8 mouse cellular contexts compared by ENCODE assay signal in the genomic region with DNA sequence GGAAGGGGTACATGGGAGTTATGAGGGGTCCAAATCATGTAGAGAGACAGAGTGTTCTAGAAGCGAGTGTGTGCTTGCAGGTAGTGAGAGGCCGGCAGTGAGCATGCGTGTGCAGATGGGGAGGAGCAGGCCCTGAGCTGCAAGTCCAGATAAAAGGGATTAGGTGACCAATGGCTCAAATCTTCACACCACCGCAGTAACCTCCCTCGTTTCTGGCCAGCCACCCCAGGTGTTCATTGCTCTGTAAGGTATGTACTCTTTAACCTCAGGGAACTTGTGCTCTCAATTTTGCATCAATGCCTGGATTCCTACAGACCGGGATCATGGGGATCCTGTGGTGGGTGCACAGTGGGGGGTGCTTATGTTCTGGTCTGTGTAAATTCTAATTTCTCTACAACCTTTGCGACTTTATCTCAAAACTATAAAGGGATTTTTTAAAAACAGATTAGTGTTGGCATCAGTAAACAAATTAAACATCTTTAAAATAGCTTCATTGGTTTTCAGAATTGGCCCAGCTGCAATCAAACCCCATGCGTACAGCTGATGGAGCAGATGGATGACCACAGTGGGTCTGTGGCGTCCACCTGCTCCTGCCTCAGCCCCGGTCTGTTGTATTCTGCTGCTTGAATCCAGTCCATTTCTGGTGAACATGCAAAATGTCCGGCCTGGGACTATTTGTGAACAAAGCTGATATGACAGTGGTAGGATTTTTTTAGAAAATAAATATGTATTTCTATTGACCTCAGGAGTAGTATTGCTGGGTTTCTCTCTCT. TPM values are rescaled to one million over a fixed set of nuclear protein-coding genes. Genes with fewer than 3 reads are reported as not detected.
DNase-seq lines count a peak whose midpoint lies in the region; ATAC-seq and TF ChIP-seq lines count a peak whose summit lies in the region.

A gene (plus strand): TSS at position 163 of the 773 bp plus-strand sequence.

- DNase-seq in lung, postnatal 0 days (ENCODE audit: low spot score) = no peak
- DNase-seq in lung, postnatal 10 days = no peak
- DNase-seq in hindbrain, embryonic 10.5 days (ENCODE audit: low spot score) = no peak
- no peak for DNase-seq in liver, embryonic 11.5 days (ENCODE audit: low spot score)
- no peak for DNase-seq in thymus, postnatal 25 days

- TF ChIP-seq EP300 in lung, postnatal 0 days (IDR thresholded peaks at IDR 0.05) = no peak

- no peaks in the 10 kb centered on the region for H3K4me1 ChIP-seq in lung, postnatal 0 days (ENCODE audit: insufficient read depth, low read depth, low read length)
- H3K4me1 ChIP-seq in embryonic facial prominence, embryonic 12.5 days = no peaks in the 10 kb centered on the region
- H3K4me1 ChIP-seq in hindbrain, embryonic 10.5 days (replicated peaks) = peaks cover 8% of the 10 kb centered on the region; the same call in 1 of the 2 replicates
- no peaks in the 10 kb centered on the region for H3K4me1 ChIP-seq in limb, embryonic 15.5 days
- H3K4me1 ChIP-seq in liver, embryonic 11.5 days (replicated peaks; ENCODE audit: control insufficient read depth, insufficient read depth, low read length) = no peaks in the 10 kb centered on the region

- no peak for ATAC-seq in lung, postnatal 0 days
- no peak for ATAC-seq in embryonic facial prominence, embryonic 12.5 days (ENCODE audit: insufficient number of reproducible peaks, insufficient read depth, low FRiP score, low TSS enrichment)
- no peak for ATAC-seq in limb, embryonic 15.5 days (ENCODE audit: insufficient number of reproducible peaks, low FRiP score, low TSS enrichment, low read depth)
- no peak for ATAC-seq in liver, embryonic 11.5 days (replicated peaks; ENCODE audit: low FRiP score)
- no peak for ATAC-seq in CD4-positive, CD25-positive, alpha-beta regulatory T cell, adult 4 months

- no peak within 1 kb of the TSS for H3K4me3 ChIP-seq in lung, postnatal 0 days (ENCODE audit: low read depth, low read length)
- H3K4me3 ChIP-seq in embryonic facial prominence, embryonic 12.5 days = no peak within 1 kb of the TSS
- H3K4me3 ChIP-seq in hindbrain, embryonic 10.5 days = no peak within 1 kb of the TSS
- H3K4me3 ChIP-seq in limb, embryonic 15.5 days = no peak within 1 kb of the TSS
- H3K4me3 ChIP-seq in liver, embryonic 11.5 days (ENCODE audit: low read depth, low read length) = no peak within 1 kb of the TSS

- no peak within 1 kb of the TSS for H3K27ac ChIP-seq in lung, postnatal 0 days (ENCODE audit: low read length)
- H3K27ac ChIP-seq in embryonic facial prominence, embryonic 12.5 days = no peak within 1 kb of the TSS
- no peak within 1 kb of the TSS for H3K27ac ChIP-seq in hindbrain, embryonic 10.5 days
- no peak within 1 kb of the TSS for H3K27ac ChIP-seq in limb, embryonic 15.5 days
- no peak within 1 kb of the TSS for H3K27ac ChIP-seq in liver, embryonic 11.5 days (ENCODE audit: low read depth, low read length)

- H3K4me2 ChIP-seq in lung, postnatal 0 days (replicated peaks; ENCODE audit: low read depth, low read length) = no peak within 1 kb of the TSS
- no peak within 1 kb of the TSS for H3K4me2 ChIP-seq in embryonic facial prominence, embryonic 12.5 days (replicated peaks)
- H3K4me2 ChIP-seq in limb, embryonic 15.5 days = no peak within 1 kb of the TSS
- no peak within 1 kb of the TSS for H3K4me2 ChIP-seq in liver, embryonic 11.5 days

- no peaks in the 10 kb centered on the region for H3K36me3 ChIP-seq in lung, postnatal 0 days (ENCODE audit: insufficient read depth, low read length)
- H3K36me3 ChIP-seq in embryonic facial prominence, embryonic 12.5 days = no peaks in the 10 kb centered on the region
- H3K36me3 ChIP-seq in hindbrain, embryonic 10.5 days = no peaks in the 10 kb centered on the region
- no peaks in the 10 kb centered on the region for H3K36me3 ChIP-seq in limb, embryonic 15.5 days
- no peaks in the 10 kb centered on the region for H3K36me3 ChIP-seq in liver, embryonic 11.5 days (ENCODE audit: control insufficient read depth, insufficient read depth, low read length)

- H3K9me3 ChIP-seq in lung, postnatal 0 days (ENCODE audit: low read length) = no peaks in the 10 kb centered on the region
- no peaks in the 10 kb centered on the region for H3K9me3 ChIP-seq in embryonic facial prominence, embryonic 12.5 days
- no peaks in the 10 kb centered on the region for H3K9me3 ChIP-seq in hindbrain, embryonic 10.5 days
- H3K9me3 ChIP-seq in limb, embryonic 15.5 days = no peaks in the 10 kb centered on the region
- H3K9me3 ChIP-seq in liver, embryonic 11.5 days (ENCODE audit: control insufficient read depth, low read length) = no peaks in the 10 kb centered on the region

- no peak within 1 kb of the TSS for H3K9ac ChIP-seq in lung, postnatal 0 days (replicated peaks; ENCODE audit: low read depth)
- H3K9ac ChIP-seq in embryonic facial prominence, embryonic 12.5 days = no peak within 1 kb of the TSS
- H3K9ac ChIP-seq in limb, embryonic 15.5 days = no peak within 1 kb of the TSS
- no peak within 1 kb of the TSS for H3K9ac ChIP-seq in liver, embryonic 11.5 days (ENCODE audit: low read depth, low read length)

- WGBS in lung, postnatal 0 days = 82% methylated on average over 11 of the region's 11 CpGs
- WGBS in embryonic facial prominence, embryonic 12.5 days = 84% methylated on average over 11 of the region's 11 CpGs
- 84% methylated on average over 11 of the region's 11 CpGs for WGBS in hindbrain, embryonic 10.5 days
- WGBS in limb, embryonic 15.5 days = 72% methylated on average over 11 of the region's 11 CpGs
- WGBS in liver, embryonic 11.5 days = 75% methylated on average over 11 of the region's 11 CpGs

- no peak for TF ChIP-seq CTCF in lung, postnatal 0 days (IDR thresholded peaks at IDR 0.05)

- H3K27me3 ChIP-seq in lung, postnatal 0 days (replicated peaks; ENCODE audit: insufficient read depth, low read length) = no peaks in the 10 kb centered on the region
- H3K27me3 ChIP-seq in embryonic facial prominence, embryonic 12.5 days = no peaks in the 10 kb centered on the region
- H3K27me3 ChIP-seq in hindbrain, embryonic 10.5 days (ENCODE audit: insufficient read depth, poor library complexity, severe bottlenecking) = no peaks in the 10 kb centered on the region
- H3K27me3 ChIP-seq in limb, embryonic 15.5 days = 0 out of 2 replicates have a peak, but pooled peaks cover 2% of the 10 kb centered on the region
- no peaks in the 10 kb centered on the region for H3K27me3 ChIP-seq in liver, embryonic 11.5 days (replicated peaks; ENCODE audit: control insufficient read depth, insufficient read depth, low read length)

RNA-seq across cellular contexts. Expression of the gene that starts here (rescaled TPM):
- 10.7 and 11.5 TPM in 2 replicates for polyA plus RNA-seq in lung, postnatal 0 days (2015; fragmentation: Nextera tagmentation; extraction: Ambion mirVana)
- polyA plus RNA-seq in embryonic facial prominence, embryonic 12.5 days (2016; fragmentation: Nextera tagmentation; extraction: Ambion mirVana) = 31.1 and 33.7 TPM in 2 replicates
- polyA plus RNA-seq in hindbrain, embryonic 10.5 days (2016; fragmentation: Nextera tagmentation; extraction: Ambion mirVana) = 26.0 and 27.6 TPM in 2 replicates
- 24.6 TPM in 2 replicates for polyA plus RNA-seq in limb, embryonic 15.5 days (2015; fragmentation: Nextera tagmentation; extraction: Ambion mirVana)
- 8.6 and 9.2 TPM in 2 replicates for polyA plus RNA-seq in liver, embryonic 11.5 days (2014; fragmentation: Nextera tagmentation; extraction: Ambion mirVana)
- 10 to 100 TPM in 1 of 2 experiments, 1 to 10 TPM in 1; 9.0 to 11.3 TPM for polyA plus RNA-seq in CD4-positive, CD25-positive, alpha-beta regulatory T cell, adult 4 months (2017; shearing (Covaris generic))
